Mouse (Mus musculus): ENCODE data around the gene Fmnl2. TPM values are rescaled to one million over a fixed set of nuclear protein-coding genes. Genes with fewer than 3 reads are reported as not detected.

Gene Fmnl2
- total RNA-seq, 1 experiment = 13.6 TPM

GRCm38 (mm10) chr2:52974056-52974455 lies 116.4 kb downstream of the Fmnl2 start:
- DNase-seq (ENCODE audit: low read depth, low spot score) = no peak
- H3K36me3 ChIP-seq (ENCODE audit: control insufficient read depth, insufficient read depth, low read length, poor library complexity, severe bottlenecking) = no peaks in the 10 kb centered on the region
- TF ChIP-seq ZNF384 (IDR thresholded peaks at IDR 0.05; ENCODE audit: low read depth, low read length) = no peak
- TF ChIP-seq MAFK (IDR thresholded peaks at IDR 0.05; ENCODE audit: insufficient read depth, low read depth, low read length) = no peak
- TF ChIP-seq ZC3H11A (IDR thresholded peaks at IDR 0.05; ENCODE audit: borderline replicate concordance, low read depth, low read length) = no peak
- in situ Hi-C loops (cut with MboI; ENCODE audit: low sequenced_read_pairs in 2 of 2, unreplicated experiment in 2 of 2) = no loop called here
- no peak overlapping the region for H3K27ac ChIP-seq (ENCODE audit: insufficient read depth, low read depth, low read length, poor library complexity, severe bottlenecking)
- no peak overlapping the region for H3K9ac ChIP-seq (ENCODE audit: insufficient read depth, low read depth, low read length, poor library complexity, severe bottlenecking)
- H3K4me3 ChIP-seq (ENCODE audit: insufficient read depth in 1 of 2, low read depth in 1 of 2, low read length in 2 of 2, poor library complexity in 1 of 2, severe bottlenecking in 1 of 2) = no peak overlapping the region
- H3K4me1 ChIP-seq (ENCODE audit: control insufficient read depth in 2 of 2, insufficient read depth in 2 of 2, low read length in 2 of 2, poor library complexity in 1 of 2) = no peaks in the 10 kb centered on the region
- no peaks in the 10 kb centered on the region for H3K9me3 ChIP-seq (ENCODE audit: control insufficient read depth, insufficient read depth, low read depth, low read length)

- H3K4me1 ChIP-seq (ENCODE audit: control insufficient read depth in 2 of 2, insufficient read depth in 2 of 2, low read length in 2 of 2, poor library complexity in 1 of 2) = no peaks in the 10 kb centered on the region
- H3K9me3 ChIP-seq (ENCODE audit: control insufficient read depth, insufficient read depth, low read depth, low read length) = no peaks in the 10 kb centered on the region
- no peak for TF ChIP-seq ZNF384 (IDR thresholded peaks at IDR 0.05; ENCODE audit: low read depth, low read length)
- TF ChIP-seq MAFK (IDR thresholded peaks at IDR 0.05; ENCODE audit: insufficient read depth, low read depth, low read length) = no peak
- no peak for TF ChIP-seq ZC3H11A (IDR thresholded peaks at IDR 0.05; ENCODE audit: borderline replicate concordance, low read depth, low read length)
- no peak for TF ChIP-seq HCFC1 (IDR thresholded peaks at IDR 0.05; ENCODE audit: borderline replicate concordance, insufficient read depth, low read length)
- TF ChIP-seq CHD2 (IDR thresholded peaks at IDR 0.05; ENCODE audit: low read depth, low read length) = no peak
- no peak for DNase-seq (ENCODE audit: low read depth, low spot score)
- no peaks in the 10 kb centered on the region for H3K36me3 ChIP-seq (ENCODE audit: control insufficient read depth, insufficient read depth, low read length, poor library complexity, severe bottlenecking)
- in situ Hi-C loops (cut with MboI; ENCODE audit: low sequenced_read_pairs in 2 of 2, unreplicated experiment in 2 of 2) = no loop called here
- no peak overlapping the region for H3K9ac ChIP-seq (ENCODE audit: insufficient read depth, low read depth, low read length, poor library complexity, severe bottlenecking)
- H3K4me3 ChIP-seq (ENCODE audit: insufficient read depth in 1 of 2, low read depth in 1 of 2, low read length in 2 of 2, poor library complexity in 1 of 2, severe bottlenecking in 1 of 2) = no peak overlapping the region
- no peak overlapping the region for H3K27ac ChIP-seq (ENCODE audit: insufficient read depth, low read depth, low read length, poor library complexity, severe bottlenecking)
Observed at GRCm38 (mm10) chr2:52974776-52975175, 117.1 kb downstream of the Fmnl2 start.

DNA sequence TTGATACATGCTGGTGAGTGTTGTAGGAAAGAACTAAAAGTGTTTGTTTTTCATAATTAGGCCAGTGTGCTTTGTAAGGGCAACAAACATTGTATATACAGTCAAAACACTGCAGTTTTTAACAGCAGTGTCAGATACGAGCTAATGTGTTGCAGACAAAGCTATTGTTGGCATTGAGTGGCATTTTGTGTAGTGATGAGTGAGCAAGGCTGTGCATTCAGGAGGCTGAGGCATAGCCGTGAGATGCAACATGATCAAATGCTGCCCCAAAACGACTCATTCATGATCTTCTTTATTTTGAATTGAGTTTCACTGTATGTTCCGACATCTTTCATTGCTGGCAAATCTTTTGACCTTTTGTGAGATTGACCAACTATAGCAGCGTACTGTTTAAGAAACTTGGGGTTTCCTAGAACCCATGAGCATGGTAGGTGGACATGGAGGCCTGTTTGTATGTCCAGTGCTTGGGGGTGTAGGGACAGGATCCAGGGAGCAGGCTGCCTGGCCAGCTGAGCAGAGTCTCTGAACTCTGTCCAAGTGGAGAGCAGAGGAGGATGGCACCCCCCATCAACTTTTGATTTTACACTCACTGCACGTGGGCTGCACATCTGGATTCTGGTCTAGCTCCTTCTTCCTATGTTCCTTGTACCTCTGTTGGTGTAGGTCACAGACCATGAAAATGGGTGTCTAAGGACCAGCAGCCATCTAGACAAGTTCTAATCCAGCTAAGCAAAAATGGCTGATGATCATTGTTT lies 120.4 kb downstream of the Fmnl2 start:
- Histone ChIP-seq H3K9ac (ENCODE audit: insufficient read depth, low read depth, low read length, poor library complexity, severe bottlenecking) (no peak overlapping the region), H3K4me3 (ENCODE audit: insufficient read depth in 1 of 2, low read depth in 1 of 2, low read length in 2 of 2, poor library complexity in 1 of 2, severe bottlenecking in 1 of 2) (no peak overlapping the region), H3K27ac (ENCODE audit: insufficient read depth, low read depth, low read length, poor library complexity, severe bottlenecking) (no peak overlapping the region), H3K36me3 (ENCODE audit: control insufficient read depth, insufficient read depth, low read length, poor library complexity, severe bottlenecking) (no peaks in the 10 kb centered on the region), H3K4me1 (ENCODE audit: control insufficient read depth in 2 of 2, insufficient read depth in 2 of 2, low read length in 2 of 2, poor library complexity in 1 of 2) (no peaks in the 10 kb centered on the region), H3K9me3 (ENCODE audit: control insufficient read depth, insufficient read depth, low read depth, low read length) (no peaks in the 10 kb centered on the region)
- in situ Hi-C loops (cut with MboI; ENCODE audit: low sequenced_read_pairs in 2 of 2, unreplicated experiment in 2 of 2) = no loop called here
- no peak for DNase-seq (ENCODE audit: low read depth, low spot score)
- TF ChIP-seq MAFK (IDR thresholded peaks at IDR 0.05; ENCODE audit: insufficient read depth, low read depth, low read length) = no peak
- TF ChIP-seq HCFC1 (IDR thresholded peaks at IDR 0.05; ENCODE audit: borderline replicate concordance, insufficient read depth, low read length) = no peak
- TF ChIP-seq CHD2 (IDR thresholded peaks at IDR 0.05; ENCODE audit: low read depth, low read length) = no peak
- TF ChIP-seq ZC3H11A (IDR thresholded peaks at IDR 0.05; ENCODE audit: borderline replicate concordance, low read depth, low read length) = no peak
- TF ChIP-seq ZNF384 (IDR thresholded peaks at IDR 0.05; ENCODE audit: low read depth, low read length) = no peak

DNA sequence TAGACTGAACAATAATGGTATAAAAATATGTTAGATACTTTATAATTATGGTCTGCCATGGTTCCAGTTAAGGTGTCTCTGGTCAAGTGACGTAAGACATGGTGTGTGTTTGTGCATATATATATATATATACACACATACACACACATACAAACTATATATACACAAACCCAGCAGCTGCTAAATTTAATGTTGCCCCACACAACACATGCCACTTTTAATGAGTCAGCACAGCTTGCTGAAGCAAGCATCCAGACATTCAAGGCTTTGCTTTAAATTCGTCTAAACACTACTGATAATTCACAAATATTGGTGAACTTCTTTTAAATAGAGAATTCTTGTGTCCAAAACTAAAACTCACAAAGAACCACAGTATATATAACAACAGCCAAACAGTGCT lies 121.1 kb downstream of the Fmnl2 start:
- H3K27ac ChIP-seq (ENCODE audit: insufficient read depth, low read depth, low read length, poor library complexity, severe bottlenecking) = no peak overlapping the region
- no peaks in the 10 kb centered on the region for H3K9me3 ChIP-seq (ENCODE audit: control insufficient read depth, insufficient read depth, low read depth, low read length)
- H3K9ac ChIP-seq (ENCODE audit: insufficient read depth, low read depth, low read length, poor library complexity, severe bottlenecking) = no peak overlapping the region
- DNase-seq (ENCODE audit: low read depth, low spot score) = no peak
- TF ChIP-seq HCFC1 (IDR thresholded peaks at IDR 0.05; ENCODE audit: borderline replicate concordance, insufficient read depth, low read length) = no peak
- TF ChIP-seq CHD2 (IDR thresholded peaks at IDR 0.05; ENCODE audit: low read depth, low read length) = no peak
- no peak for TF ChIP-seq ZC3H11A (IDR thresholded peaks at IDR 0.05; ENCODE audit: borderline replicate concordance, low read depth, low read length)
- no peak for TF ChIP-seq ZNF384 (IDR thresholded peaks at IDR 0.05; ENCODE audit: low read depth, low read length)
- TF ChIP-seq MAFK (IDR thresholded peaks at IDR 0.05; ENCODE audit: insufficient read depth, low read depth, low read length) = no peak
- H3K4me1 ChIP-seq (ENCODE audit: control insufficient read depth in 2 of 2, insufficient read depth in 2 of 2, low read length in 2 of 2, poor library complexity in 1 of 2) = no peaks in the 10 kb centered on the region
- no peaks in the 10 kb centered on the region for H3K36me3 ChIP-seq (ENCODE audit: control insufficient read depth, insufficient read depth, low read length, poor library complexity, severe bottlenecking)
- in situ Hi-C loops (cut with MboI; ENCODE audit: low sequenced_read_pairs in 2 of 2, unreplicated experiment in 2 of 2) = no loop called here
- no peak overlapping the region for H3K4me3 ChIP-seq (ENCODE audit: insufficient read depth in 1 of 2, low read depth in 1 of 2, low read length in 2 of 2, poor library complexity in 1 of 2, severe bottlenecking in 1 of 2)
